Mouse (Mus musculus) midbrain, embryonic 14.5 days (tissue): ENCODE results near the gene Nup62. TPM values are rescaled to one million over a fixed set of nuclear protein-coding genes. Genes with fewer than 3 reads are reported as not detected.

Source experiments
- ATAC-seq: fragments of 200-750 bp; cut with Nextera tagmentation; 2 replicates; pipeline ENCODE4 v1.8.0; 2017; ENCODE audit warnings: moderate number of reproducible peaks, moderate library complexity; ENCODE audit not compliant: low FRiP score, low TSS enrichment
- DNase-seq: peaks from one replicate; pipeline ENCODE4 v3.0.0-alpha.2; 2015
- H3K27ac ChIP-seq: fragments of 300-500 bp; sonication (generic); replicated peaks from 2 replicates; pipeline ENCODE4 v1.5.1; 2014; ENCODE audit warnings: mild to moderate bottlenecking, low read depth, low read length, moderate library complexity
- H3K27me3 ChIP-seq: fragments of 300-500 bp; sonication (generic); 2 replicates; pipeline ENCODE4 v1.6.1; 2014; ENCODE audit warnings: low read length, control low read depth, mixed read lengths; ENCODE audit not compliant: control insufficient read depth, insufficient read depth
- H3K36me3 ChIP-seq: fragments of 300-500 bp; sonication (generic); 2 replicates; pipeline ENCODE4 v1.6.1; 2014; ENCODE audit warnings: low read length, control low read depth; ENCODE audit not compliant: control insufficient read depth, insufficient read depth
- H3K4me1 ChIP-seq: fragments of 300-500 bp; sonication (generic); 2 replicates; pipeline ENCODE4 v1.6.1; 2014; ENCODE audit warnings: mild to moderate bottlenecking, antibody characterized with exemption, low read length, control low read depth; ENCODE audit not compliant: control insufficient read depth, insufficient read depth
- H3K4me2 ChIP-seq: fragments of 300-500 bp; sonication (generic); 2 replicates; pipeline ENCODE4 v1.6.1; 2014; ENCODE audit warnings: mild to moderate bottlenecking, low read length, moderate library complexity
- H3K4me3 ChIP-seq: fragments of 300-500 bp; sonication (generic); replicated peaks from 2 replicates; pipeline ENCODE4 v1.5.1; 2014; ENCODE audit warnings: low read depth, low read length
- H3K9ac ChIP-seq: fragments of 300-500 bp; sonication (generic); replicated peaks from 2 replicates; pipeline ENCODE4 v1.6.1; 2014; ENCODE audit warnings: mild to moderate bottlenecking, low read length, moderate library complexity
- H3K9me3 ChIP-seq: fragments of 300-500 bp; sonication (generic); 2 replicates; pipeline ENCODE4 v1.6.1; 2016; ENCODE audit warnings: low read length, control low read depth, mixed read lengths; ENCODE audit not compliant: control insufficient read depth
- WGBS: fragments of 180-500 bp; shearing (Covaris S2); extraction: QIAGEN DNeasy Blood & Tissue Kit; methylation state at CpG from one replicate; pipeline ENCODE4 v1.1.7; 2014; 5-methylcytosine and 5-hydroxymethylcytosine counted together
- polyA plus RNA-seq: library from polyadenylated mRNA; unstranded; fragments of >200 nt; fragmentation: Nextera tagmentation; extraction: Ambion mirVana; gene quantifications from 2 replicates; pipeline ENCODE4 v1.2.1, GENCODE M21; 2014

Gene Nup62
- polyA plus RNA-seq, 1 experiment from 2014 or later: 29.1 TPM

GRCm38 (mm10) chr7:44814952-44815553, 835 bp upstream of the Nup62 start:
- no peak for ATAC-seq
- no peaks in the 10 kb centered on the region for H3K36me3 ChIP-seq
- DNase-seq: no peak

DNA sequence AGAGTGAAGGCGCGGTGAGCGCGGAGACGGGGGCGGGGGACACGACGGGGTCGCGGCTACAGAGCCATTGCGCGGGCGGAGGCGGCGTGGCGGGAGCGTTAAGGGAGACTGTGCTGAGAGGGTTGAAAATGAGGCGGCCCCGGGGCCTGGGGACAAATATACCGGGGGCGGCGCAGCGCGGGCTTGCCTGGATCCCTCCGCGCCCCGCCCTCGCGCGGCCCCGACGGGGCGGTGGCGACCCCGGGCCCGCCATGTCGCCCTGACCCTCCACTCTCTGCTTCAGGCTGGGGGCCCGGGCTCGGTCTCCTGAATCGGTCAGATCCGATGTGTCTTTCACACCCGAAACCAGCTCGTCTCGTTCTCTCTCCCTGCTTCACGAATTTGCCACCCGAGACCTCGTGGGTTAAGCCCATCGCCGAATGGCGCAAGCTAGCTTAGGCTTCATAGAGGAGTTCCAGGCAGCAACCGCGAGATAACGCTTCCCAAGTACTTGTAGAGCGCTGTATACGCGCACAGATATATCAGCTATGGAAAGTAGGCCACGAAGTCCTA, 658 bp downstream of the Nup62 start, which contains the start of gene Atf5:
Gene Atf5, minus strand, starts transcription at position 189 of the 552 bp plus-strand sequence.
- WGBS: under 1% methylated on average over 41 of the region's 57 CpGs
- Histone ChIP-seq H3K4me2 (peak within 1 kb of the TSS; percentile 77), H3K9me3 (no peaks in the 10 kb centered on the region), H3K4me3 (peak within 1 kb of the TSS; percentile 86), H3K27me3 (no peaks in the 10 kb centered on the region), H3K36me3 (no peaks in the 10 kb centered on the region), H3K27ac (peak within 1 kb of the TSS; percentile 89), H3K4me1 (peaks cover 40% of the 10 kb centered on the region), H3K9ac (peak within 1 kb of the TSS; percentile 88)
- ATAC-seq (peak; percentile 47; the same call in 1 of the 2 replicates), DNase-seq (peak; percentile 67)

More at GRCm38 (mm10) chr7:44814952-44815553, 835 bp upstream of the Nup62 start:
- peak overlapping the region; percentile 12; the same call in 1 of the 2 replicates for H3K9ac ChIP-seq
- H3K4me3 ChIP-seq: peak overlapping the region; percentile 86
- peak overlapping the region; percentile 77 for H3K4me2 ChIP-seq
- no peaks in the 10 kb centered on the region for H3K27me3 ChIP-seq
- 23% methylated on average over 14 of the region's 14 CpGs for WGBS
- H3K4me1 ChIP-seq: peaks cover 37% of the 10 kb centered on the region
- H3K27ac ChIP-seq: no peak overlapping the region
- H3K9me3 ChIP-seq: no peaks in the 10 kb centered on the region

DNA sequence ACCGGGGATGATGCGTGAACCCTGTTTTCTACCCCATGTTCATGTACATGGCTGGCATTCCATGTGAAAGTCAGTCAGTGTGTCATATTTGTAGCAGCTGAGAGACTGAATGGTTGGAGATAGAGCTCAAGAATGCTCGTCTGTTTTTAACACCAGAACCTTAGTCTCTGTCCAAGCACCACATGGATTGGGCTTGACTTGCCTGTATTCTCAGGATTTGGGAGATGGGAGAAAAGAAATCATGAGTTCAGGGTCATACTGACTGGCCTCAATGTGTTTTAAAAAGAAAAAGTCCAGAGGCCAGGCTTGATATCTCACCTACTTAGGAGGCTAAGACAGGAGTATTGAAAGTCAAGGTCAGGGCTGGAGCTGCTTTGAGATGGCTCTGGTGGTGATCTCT, 1.6 kb downstream of the Nup62 start:
- no peaks in the 10 kb centered on the region for H3K9me3 ChIP-seq

GRCm38 (mm10) chr7:44818164-44818563, 2.3 kb downstream of the Nup62 start:
- 27% methylated on average over 2 of the region's 2 CpGs for WGBS
- no peaks in the 10 kb centered on the region for H3K27me3 ChIP-seq
- peak overlapping the region; percentile 46; the same call in 1 of the 2 replicates for H3K9ac ChIP-seq
- H3K4me3 ChIP-seq: peak overlapping the region; percentile 86; the same call in 1 of the 2 replicates
- no peak for DNase-seq
- no peaks in the 10 kb centered on the region for H3K9me3 ChIP-seq
- no peak overlapping the region for H3K27ac ChIP-seq
- ATAC-seq: no peak
- H3K36me3 ChIP-seq: no peaks in the 10 kb centered on the region
- H3K4me2 ChIP-seq: peak overlapping the region; percentile 77
- peaks cover 40% of the 10 kb centered on the region for H3K4me1 ChIP-seq

More for the DNA sequence above, 1.6 kb downstream of the Nup62 start:
- no peaks in the 10 kb centered on the region for H3K27me3 ChIP-seq
- H3K27ac ChIP-seq: no peak overlapping the region
- DNase-seq: no peak
- WGBS: 28% methylated on average over 3 of the region's 3 CpGs
- H3K4me1 ChIP-seq: peaks cover 40% of the 10 kb centered on the region
- no peak for ATAC-seq
- no peaks in the 10 kb centered on the region for H3K36me3 ChIP-seq
- peak overlapping the region; percentile 77 for H3K4me2 ChIP-seq
- peak overlapping the region; percentile 88 for H3K9ac ChIP-seq
- peak overlapping the region; percentile 86 for H3K4me3 ChIP-seq

- peak; percentile 18 for DNase-seq
Observed at GRCm38 (mm10) chr7:44818751-44819235, 2.9 kb downstream of the Nup62 start.

DNA sequence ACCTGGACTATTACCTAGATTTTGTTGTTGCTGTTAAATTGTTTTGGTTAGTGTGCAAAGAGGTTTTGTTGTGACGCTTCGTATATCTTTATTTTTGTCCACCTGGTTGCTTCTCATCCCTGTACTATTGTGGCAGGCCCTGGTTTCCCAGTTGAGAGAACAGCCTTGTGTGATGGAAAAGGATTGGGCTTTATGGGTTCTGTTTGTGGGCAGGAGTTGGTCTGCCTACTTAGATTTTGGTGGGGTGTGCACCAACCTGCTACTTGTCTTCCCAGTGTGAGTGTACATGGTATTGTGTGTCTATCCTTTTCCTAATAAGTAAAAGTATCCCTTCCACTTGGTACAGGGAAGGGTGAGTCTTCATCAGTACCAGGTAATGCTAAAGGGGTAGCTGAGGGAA, 3.5 kb downstream of the Nup62 start:
- no peaks in the 10 kb centered on the region for H3K36me3 ChIP-seq
- no peak overlapping the region for H3K27ac ChIP-seq
- ATAC-seq (no peak), DNase-seq (no peak)
- no peaks in the 10 kb centered on the region for H3K27me3 ChIP-seq
- peak overlapping the region; percentile 77 for H3K4me2 ChIP-seq
- peaks cover 40% of the 10 kb centered on the region for H3K4me1 ChIP-seq
- no peaks in the 10 kb centered on the region for H3K9me3 ChIP-seq
- peak overlapping the region; percentile 46; the same call in 1 of the 2 replicates for H3K9ac ChIP-seq
- 0 out of 2 replicates have a peak overlapping the region, but pooled peaks have one; percentile 5 for H3K4me3 ChIP-seq
- 94% methylated on average over 2 of the region's 2 CpGs for WGBS

More at GRCm38 (mm10) chr7:44818751-44819235, 2.9 kb downstream of the Nup62 start:
- no peaks in the 10 kb centered on the region for H3K9me3 ChIP-seq
- H3K27ac ChIP-seq: no peak overlapping the region
- H3K4me1 ChIP-seq: peaks cover 40% of the 10 kb centered on the region
- ATAC-seq: no peak
- H3K27me3 ChIP-seq: no peaks in the 10 kb centered on the region
- no peaks in the 10 kb centered on the region for H3K36me3 ChIP-seq
- H3K9ac ChIP-seq: peak overlapping the region; percentile 46
- H3K4me3 ChIP-seq: 0 out of 2 replicates have a peak overlapping the region, but pooled peaks have one; percentile 86
- WGBS: 38% methylated on average over 6 of the region's 6 CpGs
- H3K4me2 ChIP-seq: peak overlapping the region; percentile 77

DNA sequence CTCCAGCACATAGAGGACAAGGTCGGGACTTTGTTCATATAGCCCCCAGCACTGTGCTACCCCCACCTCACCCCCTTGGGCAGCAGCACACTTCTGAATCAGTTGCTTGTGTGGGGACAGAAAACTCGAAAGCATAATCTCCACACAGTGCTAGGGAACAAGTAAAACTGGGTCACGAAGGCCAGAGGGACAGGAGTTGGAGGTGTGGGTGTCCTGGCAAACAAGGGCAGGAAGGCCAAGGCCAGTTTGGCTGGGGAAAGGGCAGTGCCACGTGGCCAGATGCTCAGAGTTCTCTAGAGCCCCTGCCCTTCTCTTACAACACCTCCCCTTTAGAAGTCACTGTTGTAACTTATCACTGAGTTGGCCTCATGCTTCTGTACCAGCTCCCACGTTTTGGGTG, 4.0 kb downstream of the Nup62 start:
- WGBS: 70% methylated on average over 5 of the region's 5 CpGs

DNA sequence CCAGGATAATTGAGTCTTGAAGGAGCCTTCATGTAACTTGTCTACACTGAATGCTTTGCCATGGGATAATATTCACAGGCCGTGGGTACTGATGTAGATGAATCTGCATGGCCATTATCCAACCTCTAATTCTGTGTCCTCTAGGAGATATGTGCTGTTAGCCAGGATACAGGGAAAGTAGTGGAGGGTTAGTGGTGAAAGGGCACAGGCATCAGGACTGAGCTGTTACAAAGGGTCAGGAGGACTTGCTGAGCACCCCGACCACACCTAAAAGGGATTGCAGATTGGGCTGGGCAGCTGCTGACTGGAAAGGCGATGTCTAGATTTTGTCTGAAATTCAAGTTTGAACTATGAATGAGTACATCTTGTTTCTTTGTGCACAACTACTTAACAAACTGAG, 4.6 kb downstream of the Nup62 start:
- H3K4me1 ChIP-seq: peaks cover 32% of the 10 kb centered on the region

More for the DNA sequence above, 4.0 kb downstream of the Nup62 start:
- Histone ChIP-seq H3K27ac (no peak overlapping the region), H3K9ac (no peak overlapping the region), H3K4me3 (no peak overlapping the region), H3K27me3 (no peaks in the 10 kb centered on the region), H3K36me3 (no peaks in the 10 kb centered on the region), H3K4me1 (peaks cover 39% of the 10 kb centered on the region), H3K9me3 (no peaks in the 10 kb centered on the region), H3K4me2 (no peak overlapping the region; the same call in 1 of the 2 replicates)
- ATAC-seq (no peak), DNase-seq (no peak)

More for the DNA sequence above, 4.6 kb downstream of the Nup62 start:
- H3K27ac ChIP-seq: no peak overlapping the region
- ATAC-seq: no peak
- no peak overlapping the region for H3K4me3 ChIP-seq
- H3K27me3 ChIP-seq: no peaks in the 10 kb centered on the region
- WGBS: 80% methylated on average over 3 of the region's 3 CpGs
- H3K36me3 ChIP-seq: no peaks in the 10 kb centered on the region
- no peak overlapping the region for H3K4me2 ChIP-seq
- no peak for DNase-seq
- no peak overlapping the region for H3K9ac ChIP-seq
- H3K9me3 ChIP-seq: no peaks in the 10 kb centered on the region
